Mouse (Mus musculus): Measurements from ENCODE around the gene Csf3r. TPM values are rescaled to one million over a fixed set of nuclear protein-coding genes. Genes with fewer than 3 reads are reported as not detected.

The Csf3r gene
- polyA plus RNA-seq, 1 experiment from 2014 or later = 2.8 TPM

DNA sequence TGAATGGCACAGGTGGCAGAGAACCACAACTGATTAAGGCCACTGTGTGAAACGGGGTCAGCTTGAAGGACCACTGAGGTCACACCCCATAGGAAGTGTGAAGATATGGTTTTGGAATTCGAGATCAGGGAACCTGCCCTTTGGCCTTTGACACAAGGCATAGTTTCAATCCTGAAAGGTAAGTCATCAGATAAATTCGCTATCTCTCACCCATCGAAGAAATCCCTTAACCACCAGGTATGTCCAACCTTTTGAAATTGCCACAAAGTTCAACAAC, 66.4 kb downstream of the Csf3r start:
- no peak overlapping the region for H3K4me3 ChIP-seq
- ATAC-seq = no peak

DNA sequence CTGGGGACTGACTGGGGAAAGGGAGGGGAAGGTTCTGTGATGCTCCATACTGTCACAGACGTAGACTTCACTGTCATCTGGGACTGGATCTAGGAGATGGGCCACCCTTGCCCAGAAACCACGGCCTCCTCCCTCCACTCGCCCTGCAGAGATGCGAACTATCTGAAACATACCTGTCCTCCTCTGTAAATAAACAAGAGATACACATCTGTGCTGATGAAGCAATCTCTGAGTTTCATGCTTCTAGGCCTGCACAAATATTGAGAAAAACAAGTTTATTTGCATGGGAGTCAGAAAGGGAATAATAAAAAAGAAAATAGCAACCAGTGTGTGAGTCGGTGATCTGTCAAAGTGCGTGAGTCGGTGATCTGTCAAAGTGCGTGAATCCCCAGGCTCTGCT, 67.5 kb downstream of the Csf3r start:
- Histone ChIP-seq H3K36me3 (no peaks in the 10 kb centered on the region), H3K9me3 (replicated peaks) (no peaks in the 10 kb centered on the region), H3K27ac (no peak overlapping the region), H3K9ac (no peak overlapping the region), H3K4me3 (no peak overlapping the region), H3K4me1 (peaks cover 19% of the 10 kb centered on the region), H3K4me2 (no peak overlapping the region), H3K27me3 (replicated peaks) (no peaks in the 10 kb centered on the region)
- ATAC-seq = no peak
- 77% methylated on average over 8 of the region's 8 CpGs for WGBS (ENCODE audit: insufficient replicate concordance)

More for the DNA sequence above, 66.4 kb downstream of the Csf3r start:
- Histone ChIP-seq H3K9me3 (replicated peaks) (no peaks in the 10 kb centered on the region), H3K9ac (no peak overlapping the region), H3K36me3 (no peaks in the 10 kb centered on the region), H3K27me3 (replicated peaks) (no peaks in the 10 kb centered on the region), H3K4me2 (no peak overlapping the region), H3K4me1 (peaks cover 18% of the 10 kb centered on the region), H3K27ac (no peak overlapping the region)
- 53% methylated on average over 4 of the region's 4 CpGs for WGBS (ENCODE audit: insufficient replicate concordance)

Other genes with a start within 250 kb of the Csf3r start
- 128 and 138 TPM in 2 replicates for gene Mrps15, start 22.4 kb downstream of the Csf3r start, polyA plus RNA-seq (2016; fragmentation: Nextera tagmentation; extraction: Ambion mirVana)
- 2.8 and 3.0 TPM in 2 replicates for gene Oscp1, start 34.0 kb downstream of the Csf3r start, polyA plus RNA-seq (2016; fragmentation: Nextera tagmentation; extraction: Ambion mirVana)
- 34.5 and 36.7 TPM in 2 replicates for gene Lsm10, start 72.1 kb downstream of the Csf3r start, polyA plus RNA-seq (2016; fragmentation: Nextera tagmentation; extraction: Ambion mirVana)
- gene Stk40, start 79.4 kb downstream of the Csf3r start, polyA plus RNA-seq (2016; fragmentation: Nextera tagmentation; extraction: Ambion mirVana) = 22.4 and 23.0 TPM in 2 replicates
- 19.3 and 19.5 TPM in 2 replicates for gene Eva1b, start 123.2 kb downstream of the Csf3r start, polyA plus RNA-seq (2016; fragmentation: Nextera tagmentation; extraction: Ambion mirVana)
- 1.3 and 1.6 TPM in 2 replicates for gene Sh3d21, start 138.9 kb downstream of the Csf3r start, polyA plus RNA-seq (2016; fragmentation: Nextera tagmentation; extraction: Ambion mirVana)
- 162 and 163 TPM in 2 replicates for gene Thrap3, start 178.2 kb downstream of the Csf3r start, polyA plus RNA-seq (2016; fragmentation: Nextera tagmentation; extraction: Ambion mirVana)
- 20.9 and 23.3 TPM in 2 replicates for gene Map7d1, start 231.8 kb downstream of the Csf3r start, polyA plus RNA-seq (2016; fragmentation: Nextera tagmentation; extraction: Ambion mirVana)
- 43.7 and 44.0 TPM in 2 replicates for gene Trappc3, start 237.8 kb downstream of the Csf3r start, polyA plus RNA-seq (2016; fragmentation: Nextera tagmentation; extraction: Ambion mirVana)